Mouse (Mus musculus): Measurements from ENCODE around the gene Slc39a5. TPM values are rescaled to one million over a fixed set of nuclear protein-coding genes. Genes with fewer than 3 reads are reported as not detected.

Slc39a5 gene
- not detected for polyA plus RNA-seq (2015; fragmentation: Illumina TruSeq; extraction: RNeasy Lipid Tissue Mini Kit (QIAGEN cat#74804); ENCODE audit: insufficient read depth, low replicate concordance)

DNA sequence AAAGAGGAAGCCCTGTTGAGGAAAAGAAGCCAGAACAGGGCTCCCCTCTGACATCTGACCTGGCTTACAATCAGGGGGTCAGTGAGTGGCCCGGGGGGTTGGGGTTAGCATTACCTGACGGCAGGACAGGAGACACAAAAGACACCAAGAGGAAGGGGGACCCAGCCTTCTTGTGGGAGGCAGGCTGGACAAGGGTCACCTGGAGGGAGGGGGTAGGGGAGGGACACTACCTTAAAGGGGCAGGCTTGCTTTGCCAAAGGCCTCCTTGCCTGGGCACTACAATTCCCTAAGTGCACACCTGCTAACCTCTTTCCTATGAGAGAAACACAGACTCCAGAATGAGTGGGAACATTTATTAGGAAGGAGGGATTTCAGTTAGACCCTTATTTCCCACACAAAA lies at the start of gene Slc39a5:
Gene Slc39a5 (minus strand): TSS at position 174 of the 400 bp plus-strand sequence.

DNA sequence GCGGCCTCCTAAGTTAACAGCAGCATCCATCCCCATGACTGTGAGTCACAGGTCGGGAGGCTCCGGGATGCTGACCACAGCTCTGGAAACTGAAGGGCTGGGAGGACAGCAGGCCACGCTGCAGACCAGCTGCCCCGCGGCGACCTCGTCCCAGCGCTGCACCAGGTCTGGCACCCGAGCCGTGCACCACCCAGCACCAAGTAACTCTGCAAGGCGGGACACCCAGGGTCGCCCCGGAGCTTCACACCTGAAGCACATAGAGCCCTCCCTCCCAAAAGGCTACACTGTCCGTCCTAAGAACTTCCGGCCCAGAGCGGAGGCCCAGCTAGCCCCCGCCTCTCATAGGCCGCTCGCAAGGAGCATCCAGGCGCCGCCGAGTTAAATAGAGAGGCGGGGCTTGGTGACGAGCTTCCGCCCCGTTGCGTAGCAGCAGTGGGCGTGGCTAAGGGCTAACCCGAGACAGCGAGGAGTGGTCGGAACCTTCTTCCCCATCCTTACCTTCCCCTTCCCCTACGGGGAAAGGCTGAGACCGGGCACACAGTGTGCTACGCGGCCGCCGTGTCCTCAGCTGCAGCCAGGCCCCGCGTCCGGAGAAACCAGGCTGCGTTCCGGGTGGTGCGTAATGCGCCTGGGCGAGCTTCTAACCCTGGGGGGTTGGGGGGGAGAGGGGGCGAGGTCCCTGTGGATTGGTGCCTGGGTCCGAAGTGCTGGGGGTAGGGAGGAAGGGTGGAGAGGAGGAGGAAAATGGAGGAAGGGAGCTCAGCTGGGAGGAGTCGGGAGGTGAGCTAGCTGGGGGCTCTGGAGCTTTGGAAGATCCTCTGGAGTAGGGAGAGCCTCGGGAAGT lies 10.4 kb upstream of the Slc39a5 start, which contains the start of the genes Nabp2 and Rnf41:
Gene Nabp2 (minus strand): TSS at position 282 of the 844 bp plus-strand sequence.
Gene Rnf41 (plus strand): TSS at position 447 of the 844 bp plus-strand sequence.

DNA sequence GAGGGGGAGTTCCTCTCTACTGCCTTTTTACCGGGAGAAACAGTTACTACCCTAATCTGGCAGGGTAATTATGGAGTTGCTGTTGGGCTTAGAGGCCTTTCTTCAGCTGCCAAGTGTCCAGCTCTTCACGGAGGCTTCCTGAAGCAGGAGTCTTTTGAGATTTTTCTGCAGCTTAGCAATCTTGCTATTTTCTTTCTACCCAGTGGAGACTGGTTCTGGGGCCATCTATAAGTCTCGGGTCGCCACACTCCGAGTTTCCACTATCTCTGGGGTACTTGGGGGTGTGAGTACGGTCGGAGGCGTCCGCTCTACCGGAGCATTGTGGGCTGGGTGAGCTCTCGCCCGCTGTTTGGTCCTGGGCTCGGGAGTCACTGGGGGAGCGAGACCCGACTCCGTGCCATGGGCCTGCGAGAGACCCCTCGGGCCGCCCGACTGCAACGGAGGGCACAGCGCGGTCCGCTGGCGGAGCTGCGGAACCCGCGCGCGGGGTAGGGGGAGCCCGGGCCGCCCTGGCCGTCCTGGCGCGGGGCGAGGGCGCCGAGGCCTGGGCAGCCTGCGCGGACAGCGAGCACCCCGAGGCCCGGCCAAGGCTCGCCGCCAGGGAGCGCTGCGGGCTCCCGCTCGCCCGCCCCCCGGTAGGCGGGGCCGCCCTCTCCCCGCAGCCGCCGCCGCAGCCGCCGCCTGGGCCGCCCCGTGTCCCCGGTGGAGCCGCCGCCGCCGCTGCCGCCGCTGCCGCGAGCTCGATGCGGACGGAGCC lies 24.4 kb downstream of the Slc39a5 start, which contains the start of gene Ankrd52:
Gene Ankrd52 (plus strand): TSS at position 661 of the 757 bp plus-strand sequence.

DNA sequence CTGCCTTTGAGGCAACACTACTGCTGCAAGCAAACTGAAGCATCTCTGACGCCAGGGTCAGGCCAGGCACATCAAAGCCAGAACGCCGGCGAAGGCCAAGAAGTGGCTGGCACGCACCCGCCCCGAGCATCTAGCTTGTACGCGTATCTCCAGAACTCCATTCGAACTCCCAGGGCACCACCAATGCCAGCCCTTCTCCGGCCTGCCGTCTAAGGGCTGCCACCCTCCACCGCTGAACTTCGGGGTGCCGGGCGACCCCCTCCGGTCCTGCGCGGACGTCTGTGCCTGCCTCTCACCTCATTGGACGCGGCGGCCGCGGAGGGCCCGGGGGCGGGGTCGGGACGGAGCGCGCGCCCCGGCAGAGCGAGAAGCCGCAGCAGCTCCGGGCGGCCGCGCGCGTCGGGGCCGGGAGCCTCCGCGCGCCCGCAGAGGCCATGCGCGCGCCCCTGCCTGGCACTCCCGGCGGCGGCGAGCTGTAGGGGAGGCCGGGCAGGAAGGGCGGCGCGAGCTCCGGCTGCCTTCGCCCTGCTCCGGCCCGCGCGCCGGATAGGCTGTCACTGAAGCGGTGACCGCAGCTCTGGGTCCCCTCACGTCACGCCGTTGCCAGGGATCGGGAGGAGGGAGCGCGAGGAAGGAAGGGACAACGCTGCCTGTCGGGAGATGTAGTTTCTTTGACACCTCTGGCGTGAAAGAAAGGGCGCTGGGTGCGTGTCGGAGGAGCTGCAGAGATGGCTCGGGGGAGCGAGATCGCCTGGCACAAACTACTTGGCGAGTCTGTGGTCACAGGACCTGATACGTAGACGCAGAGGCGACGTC lies 32.4 kb downstream of the Slc39a5 start, which contains the start of gene Coq10a:
Gene Coq10a (minus strand): TSS at position 596 of the 816 bp plus-strand sequence.

Other genes with a start within 250 kb of the Slc39a5 start
- gene Rbms2, start 220.9 kb downstream of the Slc39a5 start, polyA plus RNA-seq (2015; fragmentation: Illumina TruSeq; extraction: RNeasy Lipid Tissue Mini Kit (QIAGEN cat#74804); ENCODE audit: insufficient read depth, low replicate concordance), result 28.3 TPM
- gene Gls2, start 206.8 kb downstream of the Slc39a5 start, polyA plus RNA-seq (2015; fragmentation: Illumina TruSeq; extraction: RNeasy Lipid Tissue Mini Kit (QIAGEN cat#74804); ENCODE audit: insufficient read depth, low replicate concordance), result 1.1 TPM
- 13.4 TPM for gene Spryd4, start 189.4 kb downstream of the Slc39a5 start, polyA plus RNA-seq (2015; fragmentation: Illumina TruSeq; extraction: RNeasy Lipid Tissue Mini Kit (QIAGEN cat#74804); ENCODE audit: insufficient read depth, low replicate concordance)
- not detected for gene Mip, start 175.4 kb downstream of the Slc39a5 start, polyA plus RNA-seq (2015; fragmentation: Illumina TruSeq; extraction: RNeasy Lipid Tissue Mini Kit (QIAGEN cat#74804); ENCODE audit: insufficient read depth, low replicate concordance)
- gene Timeless, start 169.2 kb downstream of the Slc39a5 start, polyA plus RNA-seq (2015; fragmentation: Illumina TruSeq; extraction: RNeasy Lipid Tissue Mini Kit (QIAGEN cat#74804); ENCODE audit: insufficient read depth, low replicate concordance), result 14.1 TPM
- gene Apon, start 147.1 kb downstream of the Slc39a5 start, polyA plus RNA-seq (2015; fragmentation: Illumina TruSeq; extraction: RNeasy Lipid Tissue Mini Kit (QIAGEN cat#74804); ENCODE audit: insufficient read depth, low replicate concordance), result 0.28 TPM
- 1.3 TPM for gene Apof, start 132.6 kb downstream of the Slc39a5 start, polyA plus RNA-seq (2015; fragmentation: Illumina TruSeq; extraction: RNeasy Lipid Tissue Mini Kit (QIAGEN cat#74804); ENCODE audit: insufficient read depth, low replicate concordance)
- 74.1 TPM for gene Stat2, start 130.7 kb downstream of the Slc39a5 start, polyA plus RNA-seq (2015; fragmentation: Illumina TruSeq; extraction: RNeasy Lipid Tissue Mini Kit (QIAGEN cat#74804); ENCODE audit: insufficient read depth, low replicate concordance)
- gene Il23a, start 102.5 kb downstream of the Slc39a5 start, polyA plus RNA-seq (2015; fragmentation: Illumina TruSeq; extraction: RNeasy Lipid Tissue Mini Kit (QIAGEN cat#74804); ENCODE audit: insufficient read depth, low replicate concordance), result not detected
- 44.8 TPM for gene Pan2, start 97.9 kb downstream of the Slc39a5 start, polyA plus RNA-seq (2015; fragmentation: Illumina TruSeq; extraction: RNeasy Lipid Tissue Mini Kit (QIAGEN cat#74804); ENCODE audit: insufficient read depth, low replicate concordance)
- gene Cnpy2, start 78.8 kb downstream of the Slc39a5 start, polyA plus RNA-seq (2015; fragmentation: Illumina TruSeq; extraction: RNeasy Lipid Tissue Mini Kit (QIAGEN cat#74804); ENCODE audit: insufficient read depth, low replicate concordance), result 58.8 TPM
- gene Cs, start 63.5 kb downstream of the Slc39a5 start, polyA plus RNA-seq (2015; fragmentation: Illumina TruSeq; extraction: RNeasy Lipid Tissue Mini Kit (QIAGEN cat#74804); ENCODE audit: insufficient read depth, low replicate concordance), result 121 TPM
- 42.0 TPM for gene Coq10a, start 32.2 kb downstream of the Slc39a5 start, polyA plus RNA-seq (2015; fragmentation: Illumina TruSeq; extraction: RNeasy Lipid Tissue Mini Kit (QIAGEN cat#74804); ENCODE audit: insufficient read depth, low replicate concordance)
- 35.0 TPM for gene Ankrd52, start 24.1 kb downstream of the Slc39a5 start, polyA plus RNA-seq (2015; fragmentation: Illumina TruSeq; extraction: RNeasy Lipid Tissue Mini Kit (QIAGEN cat#74804); ENCODE audit: insufficient read depth, low replicate concordance)
- 48.3 TPM for gene Nabp2, start 10.3 kb upstream of the Slc39a5 start, polyA plus RNA-seq (2015; fragmentation: Illumina TruSeq; extraction: RNeasy Lipid Tissue Mini Kit (QIAGEN cat#74804); ENCODE audit: insufficient read depth, low replicate concordance)
- 25.2 TPM for gene Rnf41, start 10.4 kb upstream of the Slc39a5 start, polyA plus RNA-seq (2015; fragmentation: Illumina TruSeq; extraction: RNeasy Lipid Tissue Mini Kit (QIAGEN cat#74804); ENCODE audit: insufficient read depth, low replicate concordance)
- gene Smarcc2, start 58.0 kb upstream of the Slc39a5 start, polyA plus RNA-seq (2015; fragmentation: Illumina TruSeq; extraction: RNeasy Lipid Tissue Mini Kit (QIAGEN cat#74804); ENCODE audit: insufficient read depth, low replicate concordance), result 93.2 TPM
- 874 TPM for gene Myl6, start 92.9 kb upstream of the Slc39a5 start, polyA plus RNA-seq (2015; fragmentation: Illumina TruSeq; extraction: RNeasy Lipid Tissue Mini Kit (QIAGEN cat#74804); ENCODE audit: insufficient read depth, low replicate concordance)
- gene Myl6b, start 97.5 kb upstream of the Slc39a5 start, polyA plus RNA-seq (2015; fragmentation: Illumina TruSeq; extraction: RNeasy Lipid Tissue Mini Kit (QIAGEN cat#74804); ENCODE audit: insufficient read depth, low replicate concordance), result 0.25 TPM
- gene Esyt1, start 124.6 kb upstream of the Slc39a5 start, polyA plus RNA-seq (2015; fragmentation: Illumina TruSeq; extraction: RNeasy Lipid Tissue Mini Kit (QIAGEN cat#74804); ENCODE audit: insufficient read depth, low replicate concordance), result 82.6 TPM
- 10.0 TPM for gene Zc3h10, start 146.5 kb upstream of the Slc39a5 start, polyA plus RNA-seq (2015; fragmentation: Illumina TruSeq; extraction: RNeasy Lipid Tissue Mini Kit (QIAGEN cat#74804); ENCODE audit: insufficient read depth, low replicate concordance)
- 904 TPM for gene Rpl41, start 148.1 kb upstream of the Slc39a5 start, polyA plus RNA-seq (2015; fragmentation: Illumina TruSeq; extraction: RNeasy Lipid Tissue Mini Kit (QIAGEN cat#74804); ENCODE audit: insufficient read depth, low replicate concordance)
- gene Pa2g4, start 164.8 kb upstream of the Slc39a5 start, polyA plus RNA-seq (2015; fragmentation: Illumina TruSeq; extraction: RNeasy Lipid Tissue Mini Kit (QIAGEN cat#74804); ENCODE audit: insufficient read depth, low replicate concordance), result 149 TPM
- gene Erbb3, start 188.4 kb upstream of the Slc39a5 start, polyA plus RNA-seq (2015; fragmentation: Illumina TruSeq; extraction: RNeasy Lipid Tissue Mini Kit (QIAGEN cat#74804); ENCODE audit: insufficient read depth, low replicate concordance), result 2.2 TPM
- 387 TPM for gene Rps26, start 225.5 kb upstream of the Slc39a5 start, polyA plus RNA-seq (2015; fragmentation: Illumina TruSeq; extraction: RNeasy Lipid Tissue Mini Kit (QIAGEN cat#74804); ENCODE audit: insufficient read depth, low replicate concordance)
- gene Ikzf4, start 244.8 kb upstream of the Slc39a5 start, polyA plus RNA-seq (2015; fragmentation: Illumina TruSeq; extraction: RNeasy Lipid Tissue Mini Kit (QIAGEN cat#74804); ENCODE audit: insufficient read depth, low replicate concordance), result 1.4 TPM